Mouse (Mus musculus): ENCODE data around the gene Eef1akmt2. TPM values are rescaled to one million over a fixed set of nuclear protein-coding genes. Genes with fewer than 3 reads are reported as not detected.
A peak's percentile ranks its signal among the peaks of the same experiment; 100 is the strongest.

Eef1akmt2 gene
- polyA plus RNA-seq, 1 experiment: 0.72 TPM

GRCm38 (mm10) chr7:132875391-132876086 lies 23.1 kb upstream of the Eef1akmt2 start:
- Histone ChIP-seq H3K9me3 (ENCODE audit: control insufficient read depth, low read length) (no peaks in the 10 kb centered on the region), H3K27me3 (ENCODE audit: control insufficient read depth) (no peaks in the 10 kb centered on the region)

GRCm38 (mm10) chr7:132873043-132873442 lies 20.6 kb upstream of the Eef1akmt2 start:
- Histone ChIP-seq H3K4me3 (replicated peaks) (no peak overlapping the region), H3K9me3 (ENCODE audit: control insufficient read depth, low read length) (no peaks in the 10 kb centered on the region), H3K4me1 (ENCODE audit: control insufficient read depth) (no peaks in the 10 kb centered on the region), H3K36me3 (ENCODE audit: control insufficient read depth) (peaks cover 91% of the 10 kb centered on the region), H3K27me3 (ENCODE audit: control insufficient read depth) (no peaks in the 10 kb centered on the region)
- TF ChIP-seq GATA1 (IDR thresholded peaks at IDR 0.05; ENCODE audit: low read length): no peak

More at GRCm38 (mm10) chr7:132875391-132876086, 23.1 kb upstream of the Eef1akmt2 start:
- peaks cover 92% of the 10 kb centered on the region for H3K36me3 ChIP-seq (ENCODE audit: control insufficient read depth)
- no peak overlapping the region for H3K4me3 ChIP-seq (replicated peaks)
- H3K4me1 ChIP-seq (ENCODE audit: control insufficient read depth): no peaks in the 10 kb centered on the region
- no peak for TF ChIP-seq TAL1 (IDR thresholded peaks at IDR 0.05; ENCODE audit: low read length)
- TF ChIP-seq GATA1 (IDR thresholded peaks at IDR 0.05; ENCODE audit: low read length): no peak; the same call in 1 of the 2 replicates

GRCm38 (mm10) chr7:132866316-132866715 lies 13.8 kb upstream of the Eef1akmt2 start:
- Histone ChIP-seq H3K4me1 (ENCODE audit: control insufficient read depth) (peaks cover 10% of the 10 kb centered on the region), H3K4me3 (replicated peaks) (no peak overlapping the region)

GRCm38 (mm10) chr7:132859042-132859958 lies 6.8 kb upstream of the Eef1akmt2 start, which contains the start of gene Abraxas2:
TSS of gene Abraxas2 (plus strand) at chr7:132859225.
- TF ChIP-seq TAL1 (IDR thresholded peaks at IDR 0.05; ENCODE audit: low read length) (no peak), GATA1 (IDR thresholded peaks at IDR 0.05; ENCODE audit: low read length) (peak; percentile 75)
- Histone ChIP-seq H3K4me3 (replicated peaks) (peak within 1 kb of the TSS; percentile 87), H3K27me3 (ENCODE audit: control insufficient read depth) (no peaks in the 10 kb centered on the region), H3K4me1 (ENCODE audit: control insufficient read depth) (peaks cover 36% of the 10 kb centered on the region), H3K9me3 (ENCODE audit: control insufficient read depth, low read length) (no peaks in the 10 kb centered on the region), H3K36me3 (ENCODE audit: control insufficient read depth) (peaks cover 11% of the 10 kb centered on the region)

More at GRCm38 (mm10) chr7:132866316-132866715, 13.8 kb upstream of the Eef1akmt2 start:
- Histone ChIP-seq H3K9me3 (ENCODE audit: control insufficient read depth, low read length) (no peaks in the 10 kb centered on the region), H3K36me3 (ENCODE audit: control insufficient read depth) (peaks cover 67% of the 10 kb centered on the region), H3K27me3 (ENCODE audit: control insufficient read depth) (no peaks in the 10 kb centered on the region)
- TF ChIP-seq TAL1 (IDR thresholded peaks at IDR 0.05; ENCODE audit: low read length) (no peak), GATA1 (IDR thresholded peaks at IDR 0.05; ENCODE audit: low read length) (no peak)

GRCm38 (mm10) chr7:132858043-132858608 lies 5.7 kb upstream of the Eef1akmt2 start:
- peaks cover 6% of the 10 kb centered on the region for H3K36me3 ChIP-seq (ENCODE audit: control insufficient read depth)
- no peaks in the 10 kb centered on the region for H3K27me3 ChIP-seq (ENCODE audit: control insufficient read depth)
- no peaks in the 10 kb centered on the region for H3K9me3 ChIP-seq (ENCODE audit: control insufficient read depth, low read length)
- TF ChIP-seq TAL1 (IDR thresholded peaks at IDR 0.05; ENCODE audit: low read length): no peak
- no peak for TF ChIP-seq GATA1 (IDR thresholded peaks at IDR 0.05; ENCODE audit: low read length)
- H3K4me1 ChIP-seq (ENCODE audit: control insufficient read depth): peaks cover 40% of the 10 kb centered on the region
- H3K4me3 ChIP-seq (replicated peaks): no peak overlapping the region

GRCm38 (mm10) chr7:132856083-132856482 lies 3.6 kb upstream of the Eef1akmt2 start:
- Histone ChIP-seq H3K36me3 (ENCODE audit: control insufficient read depth) (no peaks in the 10 kb centered on the region), H3K27me3 (ENCODE audit: control insufficient read depth) (no peaks in the 10 kb centered on the region), H3K4me3 (replicated peaks) (no peak overlapping the region), H3K4me1 (ENCODE audit: control insufficient read depth) (peaks cover 51% of the 10 kb centered on the region), H3K9me3 (ENCODE audit: control insufficient read depth, low read length) (no peaks in the 10 kb centered on the region)
- no peak for TF ChIP-seq TAL1 (IDR thresholded peaks at IDR 0.05; ENCODE audit: low read length)
- TF ChIP-seq GATA1 (IDR thresholded peaks at IDR 0.05; ENCODE audit: low read length): no peak

GRCm38 (mm10) chr7:132853946-132854345 lies 1.5 kb upstream of the Eef1akmt2 start:
- Histone ChIP-seq H3K27me3 (ENCODE audit: control insufficient read depth) (no peaks in the 10 kb centered on the region), H3K4me1 (ENCODE audit: control insufficient read depth) (peaks cover 39% of the 10 kb centered on the region), H3K9me3 (ENCODE audit: control insufficient read depth, low read length) (no peaks in the 10 kb centered on the region), H3K36me3 (ENCODE audit: control insufficient read depth) (peaks cover 15% of the 10 kb centered on the region), H3K4me3 (replicated peaks) (no peak overlapping the region)
- TF ChIP-seq TAL1 (IDR thresholded peaks at IDR 0.05; ENCODE audit: low read length): no peak
- TF ChIP-seq GATA1 (IDR thresholded peaks at IDR 0.05; ENCODE audit: low read length): no peak

- peaks cover 35% of the 10 kb centered on the region for H3K4me1 ChIP-seq (ENCODE audit: control insufficient read depth)
- TF ChIP-seq TAL1 (IDR thresholded peaks at IDR 0.05; ENCODE audit: low read length): no peak
- peaks cover 21% of the 10 kb centered on the region for H3K36me3 ChIP-seq (ENCODE audit: control insufficient read depth)
- H3K27me3 ChIP-seq (ENCODE audit: control insufficient read depth): no peaks in the 10 kb centered on the region
- H3K9me3 ChIP-seq (ENCODE audit: control insufficient read depth, low read length): no peaks in the 10 kb centered on the region
- H3K4me3 ChIP-seq (replicated peaks): no peak overlapping the region
Observed at GRCm38 (mm10) chr7:132853361-132853760, 888 bp upstream of the Eef1akmt2 start.

- H3K9me3 ChIP-seq (ENCODE audit: control insufficient read depth, low read length): no peaks in the 10 kb centered on the region
- peaks cover 22% of the 10 kb centered on the region for H3K36me3 ChIP-seq (ENCODE audit: control insufficient read depth)
- TF ChIP-seq TAL1 (IDR thresholded peaks at IDR 0.05; ENCODE audit: low read length): no peak
- no peak for TF ChIP-seq GATA1 (IDR thresholded peaks at IDR 0.05; ENCODE audit: low read length)
- no peaks in the 10 kb centered on the region for H3K27me3 ChIP-seq (ENCODE audit: control insufficient read depth)
- H3K4me1 ChIP-seq (ENCODE audit: control insufficient read depth): no peaks in the 10 kb centered on the region; the same call in 1 of the 2 replicates
- no peak overlapping the region for H3K4me3 ChIP-seq (replicated peaks)
Observed at GRCm38 (mm10) chr7:132843152-132843551, 9.3 kb downstream of the Eef1akmt2 start.
